Mouse (Mus musculus) frontal cortex, postnatal 36 days (tissue): ENCODE measurements around the gene Tbx1.

ENCODE experiments used
- DNase-seq, 2 experiments: peaks; one replicate each; pipeline ENCODE4 v3.0.0; 2022; ENCODE audit warnings: low spot score in 2 of 2

The Tbx1 gene

DNA sequence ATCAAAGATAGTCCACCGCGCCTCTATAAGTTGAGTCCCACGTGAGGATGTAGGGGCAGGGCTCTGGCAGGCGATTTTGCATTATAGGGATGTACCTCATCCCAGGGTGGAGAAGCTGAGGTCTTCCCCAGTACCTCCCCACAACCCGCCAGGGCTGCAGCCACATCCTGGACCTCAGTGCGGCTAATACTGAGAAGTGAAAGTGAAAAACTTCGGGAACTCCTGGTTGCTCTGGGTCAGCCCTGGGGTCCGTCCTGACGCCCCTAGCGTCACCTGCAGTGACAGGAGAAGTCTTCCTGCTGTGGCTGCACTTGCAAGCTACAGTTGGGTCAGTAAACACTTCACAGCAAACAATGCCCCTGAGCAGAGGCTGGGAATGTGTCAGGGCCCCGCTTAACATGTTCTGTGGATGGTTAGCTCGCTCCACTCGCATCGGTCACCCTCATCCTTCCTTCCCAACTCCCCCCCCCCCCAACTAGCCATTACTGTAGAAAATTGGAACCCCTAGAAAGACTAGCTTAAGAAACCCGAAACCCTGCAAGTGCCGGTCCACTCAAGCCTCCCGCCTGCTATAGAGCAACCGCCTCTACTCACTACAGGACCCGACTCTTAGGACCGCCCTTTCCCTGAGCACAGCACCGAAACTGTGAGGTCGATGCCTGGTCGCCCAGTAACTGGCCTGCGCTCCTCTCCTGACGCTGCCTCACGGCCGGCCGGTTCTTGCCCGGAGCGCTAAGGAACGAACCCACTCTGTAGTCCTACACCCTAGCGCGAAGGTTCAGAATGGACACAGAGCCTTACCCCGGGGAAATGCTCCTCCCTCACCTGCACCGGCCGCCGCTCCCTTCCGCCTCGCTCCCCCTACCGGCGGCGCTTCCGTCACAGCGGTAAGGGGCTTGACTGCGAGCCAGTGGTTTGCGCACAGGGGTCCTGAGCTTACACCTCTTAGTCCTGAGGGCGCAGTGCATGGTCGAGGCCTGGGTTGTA, at the start of gene Tbx1:
Tbx1 (minus strand) TSS at position 868 of the 987 bp plus-strand sequence.
- DNase-seq: no peak

DNA sequence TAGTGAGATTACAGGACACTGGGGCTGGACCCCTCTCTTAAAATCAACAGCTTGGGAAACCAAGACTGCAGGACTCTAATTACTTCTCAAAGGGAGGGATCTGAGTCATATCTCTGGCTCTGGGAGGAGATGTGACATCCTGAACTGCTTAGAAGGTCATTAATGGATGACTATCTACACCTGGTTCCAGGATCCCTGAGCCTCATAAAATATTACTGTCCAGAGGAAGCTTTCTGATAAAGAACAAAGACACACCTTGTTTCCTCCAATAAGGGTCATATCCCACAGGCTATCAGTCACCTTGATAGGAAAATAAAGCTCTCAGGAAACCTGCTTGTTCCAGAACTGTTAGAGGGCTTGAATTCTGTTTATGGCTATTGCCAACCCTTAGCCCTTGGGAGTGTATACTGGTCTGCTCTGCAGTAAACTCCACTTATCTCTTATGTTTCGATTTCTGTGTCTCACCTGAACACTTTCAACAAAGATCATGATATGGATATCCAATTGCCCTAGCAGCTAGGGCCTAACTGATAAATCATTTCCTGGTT, 49.0 kb upstream of the Tbx1 start:
- DNase-seq: no peak

- DNase-seq: no peak
Observed at GRCm38 (mm10) chr16:18638396-18638795, 47.9 kb upstream of the Tbx1 start.

DNA sequence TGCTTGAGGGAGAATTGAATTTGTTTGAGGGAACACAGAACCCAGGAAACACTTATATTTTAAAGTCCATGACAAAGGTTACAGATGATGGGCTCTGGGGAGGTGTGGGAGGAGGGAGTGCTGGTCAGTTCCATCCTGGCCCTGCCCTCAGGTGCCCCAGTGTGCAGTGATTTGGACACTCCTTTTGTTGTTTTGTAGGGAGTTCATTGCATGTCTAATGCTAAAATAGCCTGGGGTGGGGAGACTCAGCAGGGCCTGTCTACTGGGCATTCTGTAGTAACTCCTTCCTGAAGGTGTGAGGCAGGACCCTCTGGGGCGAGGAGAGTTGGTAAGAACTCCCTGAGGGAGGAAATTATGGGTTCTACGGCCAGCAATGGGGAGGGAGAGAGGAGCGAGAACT, 46.3 kb upstream of the Tbx1 start:
- DNase-seq: no peak

DNA sequence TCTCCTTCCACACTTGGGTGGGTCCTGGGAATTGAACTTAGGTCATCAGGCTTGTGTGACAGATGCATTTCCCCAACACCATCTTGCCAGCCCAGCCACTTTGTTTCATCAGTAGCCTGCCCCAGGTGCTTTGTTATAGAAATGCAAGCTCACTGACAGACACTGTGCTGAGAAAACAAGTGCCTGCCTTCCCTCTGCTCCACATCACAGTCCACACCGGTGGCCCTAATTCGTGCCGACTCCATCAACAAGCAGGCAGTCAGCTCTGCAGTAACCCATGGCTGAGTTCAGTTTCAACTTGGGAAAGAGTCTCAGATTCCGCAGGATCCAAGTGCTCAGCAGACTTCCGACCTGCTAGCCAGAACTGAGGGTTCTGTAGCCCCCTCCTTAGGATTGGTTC, 45.9 kb upstream of the Tbx1 start:
- no peak for DNase-seq

- no peak for DNase-seq
Observed at GRCm38 (mm10) chr16:18633333-18633732, 42.9 kb upstream of the Tbx1 start.

GRCm38 (mm10) chr16:18632816-18633215, 42.3 kb upstream of the Tbx1 start:
- DNase-seq: no peak

- peak; percentile 37 to 38 for DNase-seq
Observed at GRCm38 (mm10) chr16:18632059-18632458, 41.6 kb upstream of the Tbx1 start.

DNA sequence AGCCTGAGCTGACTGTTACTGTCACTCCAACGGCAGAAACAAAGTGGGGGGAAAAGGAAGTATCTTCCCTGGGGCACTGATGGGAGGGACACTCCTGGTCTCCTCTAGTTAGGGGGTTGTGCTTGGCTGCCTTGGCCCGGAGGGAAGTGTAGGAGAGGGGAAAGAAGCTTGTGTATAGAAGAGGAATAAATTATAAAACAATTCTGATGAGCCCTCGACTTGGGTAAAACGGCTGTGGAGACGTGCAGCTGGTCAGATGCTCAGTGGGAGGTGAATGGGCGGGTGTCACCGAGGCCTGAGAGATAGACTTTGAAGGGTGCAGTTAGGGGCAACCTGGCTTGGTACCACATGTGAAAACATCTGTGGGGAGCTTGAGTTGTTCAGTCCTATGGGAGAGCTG, 40.7 kb upstream of the Tbx1 start:
- DNase-seq: no peak

DNA sequence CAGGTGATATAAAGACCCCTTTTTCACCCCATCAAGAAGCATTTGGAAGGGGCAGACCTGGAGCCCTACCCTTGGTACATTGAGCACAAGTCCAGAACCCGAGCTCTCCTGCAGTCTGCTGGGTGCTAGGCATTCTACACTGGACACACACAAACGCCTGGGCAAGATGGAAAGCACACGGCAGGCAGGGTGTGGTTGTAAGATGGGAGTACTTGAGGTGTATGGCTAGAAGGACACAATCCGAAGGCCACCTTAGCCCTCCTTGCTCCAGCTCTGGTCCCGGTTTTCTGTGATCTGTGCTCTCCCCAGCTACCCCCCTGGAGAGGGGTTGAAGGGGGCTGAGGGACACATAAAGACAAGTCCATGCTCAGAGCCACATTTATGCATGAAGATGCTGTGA, 39.8 kb upstream of the Tbx1 start:
- no peak for DNase-seq

DNA sequence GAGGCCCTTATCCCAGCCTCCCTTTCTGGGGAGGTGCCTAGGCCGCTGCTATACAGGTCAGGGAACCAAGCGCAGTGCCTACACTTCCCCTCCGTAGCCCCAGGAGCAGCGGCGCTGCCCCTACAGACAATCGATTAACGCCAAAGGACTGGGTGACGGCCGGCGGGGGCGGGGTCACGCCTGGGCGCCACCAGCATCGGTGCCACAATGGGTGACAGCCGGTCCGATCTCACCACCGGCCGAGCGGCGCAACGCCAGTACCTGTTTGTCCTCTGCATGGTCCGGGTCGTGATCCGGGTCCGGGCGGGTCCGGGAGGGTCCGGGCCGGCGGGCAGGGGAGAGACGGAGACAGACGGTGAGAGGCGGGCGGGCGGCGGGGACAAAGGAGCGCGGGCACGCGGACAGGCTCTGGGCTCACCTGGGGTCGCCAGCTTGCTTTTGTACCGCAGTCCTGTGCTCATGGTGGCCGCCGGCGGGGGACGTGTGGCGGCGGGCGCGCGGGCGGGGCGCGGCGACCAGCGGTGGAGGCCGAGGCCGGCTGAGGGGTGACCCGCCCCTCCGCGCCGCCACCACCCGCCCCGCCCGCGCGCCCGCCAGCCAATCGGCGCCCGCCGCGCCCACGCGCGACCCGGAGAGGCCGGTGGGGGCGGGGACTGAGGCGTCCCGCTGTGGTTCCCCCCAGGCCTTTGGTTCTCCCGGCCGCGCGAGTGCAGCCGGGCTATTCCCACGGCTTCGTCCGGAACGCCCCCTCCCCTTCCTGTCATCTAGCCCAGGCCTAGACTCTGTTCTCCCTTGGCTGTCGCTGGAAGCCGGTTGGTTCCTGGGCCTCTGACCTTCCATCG, 39.1 kb upstream of the Tbx1 start, which contains the start of gene Sept5:
Sept5 (minus strand) TSS at position 565 of the 842 bp plus-strand sequence.
- DNase-seq: peak; percentile 64 to 73

DNA sequence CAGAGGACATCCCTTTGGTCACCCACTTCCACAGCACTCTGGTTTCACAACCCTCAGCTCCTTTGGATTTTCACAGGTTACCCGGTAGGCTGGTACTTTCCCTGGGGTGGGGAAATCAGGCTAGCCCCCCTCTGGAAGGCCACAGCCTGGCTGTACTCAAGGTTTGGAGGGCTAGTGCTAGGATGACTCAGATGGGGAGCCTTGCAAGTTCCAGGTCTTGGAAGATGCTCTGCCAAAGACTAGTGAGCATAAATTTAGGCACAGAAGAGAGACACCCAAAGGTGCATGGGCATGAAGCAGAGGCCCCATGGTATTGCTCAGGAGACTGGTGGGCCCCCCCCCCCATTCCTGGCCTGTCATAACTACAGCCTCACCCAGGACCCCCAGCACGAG, 38.5 kb upstream of the Tbx1 start:
- peak in 1 of 2 experiments; percentile 24 for DNase-seq

DNA sequence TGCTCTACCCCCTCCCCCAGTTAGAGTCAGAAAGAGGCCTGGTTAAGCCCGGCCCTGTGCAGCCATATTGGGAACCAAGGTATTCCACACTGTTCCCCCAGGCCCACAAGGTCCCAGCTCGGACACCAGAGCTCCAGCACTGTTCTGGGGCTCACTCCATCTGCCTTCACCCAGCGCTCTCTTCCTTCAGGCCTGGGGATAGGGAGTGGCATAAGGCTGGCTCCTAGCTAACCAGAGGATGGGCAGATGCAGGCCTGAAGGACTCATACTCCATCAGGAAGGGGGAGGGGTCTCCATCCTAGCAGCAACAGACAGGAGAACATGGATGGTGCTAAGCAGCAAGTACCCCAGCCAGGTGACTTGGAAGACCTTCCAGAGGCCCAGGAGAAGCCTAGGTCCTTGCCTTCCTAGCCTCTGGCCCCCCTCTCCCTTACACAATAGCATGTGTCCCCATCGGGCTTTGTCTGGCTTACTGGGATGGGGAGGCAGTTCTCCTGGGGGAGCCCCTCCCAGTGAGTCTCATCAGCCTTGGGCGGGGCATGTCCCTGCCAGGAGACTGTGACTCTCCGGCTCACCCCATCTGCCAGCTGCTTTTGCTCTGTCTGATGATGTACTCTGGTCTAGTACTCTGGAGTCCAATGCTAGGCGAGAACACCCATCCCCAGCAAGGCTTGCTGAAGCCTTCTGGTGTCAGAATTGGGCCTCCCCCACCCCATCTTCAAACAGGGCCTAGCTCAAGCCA, 37.9 kb upstream of the Tbx1 start:
- DNase-seq: peak; percentile 30 to 44

GRCm38 (mm10) chr16:18627163-18627562, 36.7 kb upstream of the Tbx1 start:
- peak in 1 of 2 experiments; percentile 18 for DNase-seq

DNA sequence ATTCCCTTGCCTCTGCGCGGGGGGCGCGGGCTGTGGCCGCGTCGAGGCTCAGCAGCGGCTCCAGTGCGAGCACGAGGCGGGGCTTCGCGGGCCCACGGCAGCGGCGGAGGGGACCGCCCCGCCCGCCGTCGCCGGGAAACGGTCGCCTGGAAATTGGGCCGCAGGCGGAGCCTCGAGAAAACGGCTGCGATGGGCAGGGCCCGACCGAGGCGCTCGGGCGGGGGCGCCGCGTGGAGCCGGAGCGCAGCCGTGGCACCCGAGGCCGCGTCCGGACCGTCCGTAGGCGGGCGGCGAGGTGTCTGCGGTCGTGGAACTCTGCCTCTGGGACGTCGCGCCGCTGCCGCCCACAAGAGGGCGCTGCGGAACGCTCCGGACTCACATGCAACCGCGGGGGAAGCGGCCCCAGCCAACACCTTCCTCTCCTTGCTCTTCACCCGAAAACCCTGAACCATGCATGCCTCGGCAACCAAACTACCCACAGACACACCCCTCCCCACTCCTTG, 36.0 kb upstream of the Tbx1 start, which contains the start of gene Gm49601:
Gm49601 (minus strand) TSS at position 52 of the 503 bp plus-strand sequence.
- DNase-seq: peak; percentile 84 to 90

DNA sequence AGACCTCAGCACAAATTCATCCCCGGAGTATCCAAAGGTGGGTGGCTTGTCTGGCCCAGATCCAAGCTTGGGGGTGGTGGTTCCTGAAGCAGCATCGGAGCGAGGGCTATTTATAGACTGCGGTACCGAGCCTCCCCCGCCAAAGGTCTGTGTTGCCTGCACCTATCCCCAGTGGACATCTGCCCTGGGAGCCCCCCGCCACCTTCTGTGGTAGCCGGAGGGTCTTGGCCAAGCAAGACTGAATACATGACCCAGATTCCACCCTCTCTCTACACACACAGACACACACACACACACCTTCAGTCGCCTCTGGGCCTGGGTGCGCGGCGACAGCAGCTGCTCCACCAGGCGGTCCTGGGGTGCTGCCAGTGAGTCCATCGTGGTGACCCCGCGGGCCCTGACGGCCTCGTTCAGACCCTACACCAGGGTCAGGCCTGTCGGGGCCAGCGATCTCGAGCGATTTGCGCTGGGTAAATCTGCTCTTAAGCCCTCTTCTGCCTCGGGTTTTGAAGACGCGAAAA, 35.4 kb upstream of the Tbx1 start:
- peak; percentile 80 to 83 for DNase-seq

DNA sequence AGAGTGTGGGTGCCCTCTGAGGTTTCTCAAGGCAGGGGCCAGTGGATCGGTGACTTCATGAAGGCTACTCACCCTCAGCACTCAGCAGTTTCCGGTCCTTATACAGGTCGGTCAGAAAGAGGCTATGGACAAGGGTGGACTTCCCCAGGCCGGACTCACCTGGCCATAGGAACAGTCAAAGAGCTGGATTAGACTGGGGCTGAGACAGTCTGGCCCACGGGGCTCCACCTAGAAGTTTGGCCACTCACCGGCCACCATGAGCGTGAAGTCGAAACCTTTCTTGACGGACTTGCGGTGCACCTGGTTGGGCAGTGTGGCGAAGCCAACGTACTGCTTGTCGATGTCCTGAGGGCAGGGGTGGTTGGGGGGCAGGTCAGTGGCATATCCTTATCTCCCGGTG, 34.6 kb upstream of the Tbx1 start:
- no peak for DNase-seq

DNA sequence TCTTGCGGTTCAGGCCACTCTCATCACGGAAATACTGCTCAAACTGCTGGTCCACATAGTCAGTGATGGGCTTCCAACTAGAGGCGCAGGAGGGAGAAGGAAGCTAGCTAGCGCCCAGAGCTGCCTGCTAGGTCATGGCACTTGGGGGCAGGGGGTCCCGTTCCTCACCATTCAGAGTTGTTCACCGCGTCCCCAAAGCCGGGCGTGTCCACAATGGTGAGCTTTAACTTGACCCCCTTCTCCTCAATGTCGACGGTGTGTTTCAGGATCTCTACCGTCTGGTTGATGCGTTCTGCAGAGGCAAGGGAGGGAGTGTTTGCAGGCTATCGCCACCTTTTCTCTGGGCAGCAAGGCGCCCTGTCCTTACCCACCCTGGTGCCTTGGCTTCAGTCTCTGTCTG, 34.2 kb upstream of the Tbx1 start:
- DNase-seq: peak; percentile 21 to 30

DNA sequence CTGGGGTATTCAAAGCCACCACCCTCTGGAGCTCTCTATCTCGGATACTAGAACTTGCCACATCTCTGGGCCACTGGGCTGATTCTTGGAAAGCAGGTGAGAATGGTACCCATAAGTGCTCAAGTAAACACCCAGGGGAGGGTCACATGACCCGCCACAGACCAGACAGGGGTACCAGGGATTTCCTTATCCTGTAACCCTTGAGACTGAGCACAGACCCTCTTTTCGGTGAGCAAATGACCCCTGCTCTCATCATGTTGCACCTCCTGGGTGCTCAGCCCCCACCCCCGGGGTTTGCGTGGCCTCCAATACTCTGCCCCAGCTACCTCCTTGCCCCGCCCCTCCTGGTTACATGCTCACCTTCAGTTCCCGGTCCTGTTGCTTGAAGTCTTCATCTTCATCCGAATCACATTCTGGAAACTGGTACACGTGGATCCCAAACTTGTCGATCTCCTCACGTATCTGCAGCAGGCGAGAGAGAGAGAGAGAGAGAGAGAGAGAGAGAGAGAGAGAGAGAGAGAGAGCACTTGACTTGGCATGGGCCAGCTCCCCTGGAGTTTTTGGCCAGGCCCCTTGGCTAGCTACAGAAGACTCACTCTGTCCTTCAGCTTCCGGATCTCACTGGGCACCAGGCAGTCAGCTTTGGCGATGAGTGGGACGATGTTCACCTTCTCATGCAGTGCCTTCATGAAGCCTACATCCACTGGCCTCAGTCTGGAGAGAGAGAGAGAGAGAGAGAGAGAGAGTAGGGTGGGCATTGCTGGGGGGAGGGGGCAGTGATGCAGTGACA, 33.5 kb upstream of the Tbx1 start:
- peak; percentile 15 to 35 for DNase-seq
